Mouse (Mus musculus) forebrain, embryonic 15.5 days (tissue): ENCODE measurements around the gene Dleu7. TPM values are rescaled to one million over a fixed set of nuclear protein-coding genes. Genes with fewer than 3 reads are reported as not detected.

Experiments
- ATAC-seq: fragments of 200-750 bp; cut with Nextera tagmentation; replicated peaks from 2 replicates; pipeline ENCODE4 v1.8.0; 2017; ENCODE audit warnings: mild to moderate bottlenecking, moderate TSS enrichment, moderate library complexity
- H3K27ac ChIP-seq: fragments of 300-500 bp; sonication (generic); replicated peaks from 2 replicates; pipeline ENCODE4 v1.5.1; 2015; ENCODE audit warnings: mild to moderate bottlenecking, inconsistent platforms
- H3K27me3 ChIP-seq: fragments of 300-500 bp; sonication (generic); 2 replicates; pipeline ENCODE4 v1.6.1; 2015; ENCODE audit warnings: inconsistent platforms
- H3K36me3 ChIP-seq: fragments of 300-500 bp; sonication (generic); 2 replicates; pipeline ENCODE4 v1.6.1; 2015; ENCODE audit warnings: mild to moderate bottlenecking, inconsistent platforms
- H3K4me1 ChIP-seq: fragments of 300-500 bp; sonication (generic); 2 replicates; pipeline ENCODE4 v1.6.1; 2015; ENCODE audit warnings: inconsistent platforms
- H3K4me2 ChIP-seq: fragments of 300-500 bp; sonication (generic); replicated peaks from 2 replicates; pipeline ENCODE4 v1.6.1; 2015; ENCODE audit warnings: mild to moderate bottlenecking, inconsistent platforms
- H3K4me3 ChIP-seq: fragments of 300-500 bp; sonication (generic); 2 replicates; pipeline ENCODE4 v1.5.1; 2015; ENCODE audit warnings: mild to moderate bottlenecking, inconsistent platforms
- H3K9ac ChIP-seq: fragments of 300-500 bp; sonication (generic); replicated peaks from 2 replicates; pipeline ENCODE4 v1.6.1; 2015; ENCODE audit warnings: mild to moderate bottlenecking, inconsistent platforms
- H3K9me3 ChIP-seq: fragments of 300-500 bp; sonication (generic); 2 replicates; pipeline ENCODE4 v1.6.1; 2016; ENCODE audit warnings: inconsistent platforms
- WGBS: fragments of 180-500 bp; shearing (Covaris S2); methylation state at CpG from one replicate; pipeline ENCODE4 v1.1.7; 2015; ENCODE audit warnings: mixed read lengths; 5-methylcytosine and 5-hydroxymethylcytosine counted together
- polyA plus RNA-seq: library from polyadenylated mRNA; unstranded; fragments of >200 nt; fragmentation: Nextera tagmentation; extraction: Ambion mirVana; gene quantifications from 2 replicates; pipeline ENCODE4 v1.2.1, GENCODE M21; 2015

The Dleu7 gene
- polyA plus RNA-seq, 1 experiment from 2014 or later: 23.2 TPM

DNA sequence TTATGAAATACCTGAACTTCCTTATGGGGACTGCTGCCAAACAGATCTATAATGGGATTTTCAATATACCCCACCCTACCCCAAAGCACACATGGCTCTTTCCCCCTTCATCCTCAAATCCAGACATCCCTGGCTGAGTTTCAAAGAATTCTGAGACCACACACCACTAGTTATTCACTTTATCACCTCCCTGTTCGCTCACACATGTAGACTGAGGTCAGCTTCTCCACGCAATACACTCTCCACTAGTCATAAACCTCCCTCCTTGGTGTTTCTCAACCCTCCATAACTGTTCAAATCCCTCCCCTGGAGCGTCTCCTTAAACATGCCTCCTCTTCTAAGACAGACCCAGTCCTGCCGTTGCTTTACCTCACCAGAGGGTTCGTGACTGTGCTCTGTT, 30.6 kb upstream of the Dleu7 start:
- no peak overlapping the region for H3K9ac ChIP-seq
- no peak overlapping the region for H3K4me2 ChIP-seq
- H3K4me1 ChIP-seq: peaks cover 25% of the 10 kb centered on the region
- H3K9me3 ChIP-seq: no peaks in the 10 kb centered on the region
- peak overlapping the region; percentile 61 for H3K27ac ChIP-seq
- 83% methylated on average over 5 of the region's 5 CpGs for WGBS
- H3K4me3 ChIP-seq: no peak overlapping the region
- H3K27me3 ChIP-seq: no peaks in the 10 kb centered on the region
- ATAC-seq: no peak
- H3K36me3 ChIP-seq: no peaks in the 10 kb centered on the region

DNA sequence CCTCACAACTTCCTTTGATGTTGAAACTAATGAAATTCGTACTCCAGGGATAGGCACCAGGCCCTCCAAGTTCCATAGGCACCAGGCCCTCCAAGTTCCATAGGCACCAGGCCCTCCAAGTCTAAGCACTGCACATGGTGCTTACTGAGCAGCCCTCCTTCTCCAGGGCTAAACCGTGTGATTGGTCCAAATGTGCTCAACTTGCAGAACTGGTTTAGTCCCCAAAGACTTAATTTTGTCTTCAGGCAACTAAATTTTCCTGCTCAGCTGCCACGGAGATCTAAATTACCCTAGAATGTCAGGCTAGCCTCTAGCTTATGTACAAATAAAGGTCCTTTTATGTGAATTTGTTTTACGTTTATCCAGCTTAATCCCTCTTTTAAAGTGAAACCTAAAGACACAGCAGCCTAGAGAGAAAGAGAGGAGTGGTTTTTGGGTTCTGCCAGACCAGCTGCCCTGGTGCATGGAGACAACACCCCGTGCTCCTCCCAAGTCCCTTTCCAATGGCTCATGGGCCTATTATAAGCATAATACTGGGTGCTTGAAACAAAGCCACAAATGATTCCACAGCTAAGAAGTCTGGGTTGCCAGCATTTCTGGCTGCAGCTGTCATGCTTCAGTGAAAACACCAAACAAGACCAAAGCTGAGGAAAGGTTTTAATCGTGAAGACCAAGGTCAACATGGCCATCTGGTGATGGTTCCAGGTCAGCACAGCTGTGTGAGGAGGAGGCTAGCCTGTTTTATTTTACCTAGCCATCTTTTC, 29.9 kb upstream of the Dleu7 start:
- WGBS: 23% methylated on average over 6 of the region's 6 CpGs
- H3K4me2 ChIP-seq: no peak overlapping the region
- no peak overlapping the region for H3K4me3 ChIP-seq
- H3K4me1 ChIP-seq: peaks cover 23% of the 10 kb centered on the region
- H3K36me3 ChIP-seq: no peaks in the 10 kb centered on the region
- no peaks in the 10 kb centered on the region for H3K27me3 ChIP-seq
- no peaks in the 10 kb centered on the region for H3K9me3 ChIP-seq
- 0 out of 2 replicates have a peak, but pooled peaks have one; percentile 35 for ATAC-seq
- H3K9ac ChIP-seq: no peak overlapping the region
- H3K27ac ChIP-seq: peak overlapping the region; percentile 61

DNA sequence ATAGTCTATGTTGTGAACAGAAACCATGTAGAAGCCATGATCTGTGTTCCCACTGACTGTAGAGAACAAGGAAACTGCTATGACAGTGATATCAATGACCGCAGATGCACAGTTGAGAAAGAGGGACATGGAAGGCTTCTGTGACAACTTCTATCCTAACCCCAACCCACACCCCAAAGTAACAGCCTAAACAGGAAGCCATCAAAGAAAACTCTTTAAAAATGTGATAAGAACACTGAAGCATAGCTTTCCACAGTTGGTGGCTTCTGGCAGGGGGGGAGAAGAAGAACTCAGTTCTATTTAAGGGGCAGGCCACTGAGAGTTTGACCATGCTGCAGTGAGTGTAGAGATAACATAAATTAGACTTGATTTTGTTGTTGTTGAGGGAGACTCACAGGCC, 18.8 kb upstream of the Dleu7 start:
- H3K4me1 ChIP-seq: peaks cover 24% of the 10 kb centered on the region
- H3K36me3 ChIP-seq: no peaks in the 10 kb centered on the region
- no peak for ATAC-seq
- H3K4me2 ChIP-seq: no peak overlapping the region
- H3K27ac ChIP-seq: no peak overlapping the region
- no peaks in the 10 kb centered on the region for H3K9me3 ChIP-seq
- H3K27me3 ChIP-seq: no peaks in the 10 kb centered on the region
- H3K9ac ChIP-seq: no peak overlapping the region
- 94% methylated on average over 1 of the region's 1 CpGs for WGBS
- H3K4me3 ChIP-seq: no peak overlapping the region

DNA sequence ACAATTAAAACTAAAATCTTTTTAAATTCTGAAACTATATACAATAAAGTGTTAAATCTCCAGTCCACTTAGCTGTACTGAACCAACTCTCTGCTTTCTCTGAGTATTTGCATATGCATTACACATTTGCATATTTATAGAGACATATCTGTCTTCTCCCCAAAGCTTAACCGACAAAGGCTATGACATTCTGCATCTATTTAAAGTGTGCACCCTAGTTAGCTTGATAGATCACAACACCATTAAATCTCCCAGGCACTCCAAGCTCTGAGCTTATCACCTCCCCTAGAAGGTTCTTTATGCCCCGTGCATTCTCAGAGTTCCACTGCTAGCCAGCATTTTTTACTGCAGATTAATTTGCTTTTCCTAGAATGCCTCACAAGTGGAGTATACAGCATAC, 16.2 kb upstream of the Dleu7 start:
- 22% methylated on average over 2 of the region's 2 CpGs for WGBS
- no peaks in the 10 kb centered on the region for H3K27me3 ChIP-seq
- no peak overlapping the region for H3K4me3 ChIP-seq
- H3K9me3 ChIP-seq: no peaks in the 10 kb centered on the region
- peak; percentile 58; the same call in 1 of the 2 replicates for ATAC-seq
- H3K9ac ChIP-seq: no peak overlapping the region
- no peak overlapping the region for H3K4me2 ChIP-seq
- H3K4me1 ChIP-seq: peaks cover 24% of the 10 kb centered on the region
- no peaks in the 10 kb centered on the region for H3K36me3 ChIP-seq
- peak overlapping the region; percentile 1; the same call in 1 of the 2 replicates for H3K27ac ChIP-seq

DNA sequence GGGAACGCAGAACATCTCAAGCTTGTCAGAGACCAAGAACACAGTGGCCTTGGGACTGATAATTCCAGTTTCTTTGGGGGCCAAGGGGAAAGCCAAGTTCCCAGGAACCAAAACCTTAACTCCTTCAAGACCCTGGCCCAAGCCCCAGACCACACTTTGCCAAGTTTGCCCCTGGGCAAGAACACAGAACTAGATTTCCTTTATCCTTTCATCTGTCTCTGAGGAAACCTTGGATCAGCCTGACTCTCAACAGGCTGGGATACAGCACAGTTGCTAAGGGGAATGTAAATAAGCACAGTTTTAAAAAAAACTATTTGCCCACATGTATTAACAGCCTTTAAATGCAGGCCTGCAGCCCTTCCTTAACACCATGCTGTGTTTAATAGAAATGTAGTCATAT, 14.7 kb upstream of the Dleu7 start:
- no peaks in the 10 kb centered on the region for H3K9me3 ChIP-seq
- no peak overlapping the region for H3K9ac ChIP-seq
- peaks cover 24% of the 10 kb centered on the region for H3K4me1 ChIP-seq
- H3K27me3 ChIP-seq: no peaks in the 10 kb centered on the region
- WGBS: 80% methylated on average over 1 of the region's 1 CpGs
- 0 out of 2 replicates have a peak, but pooled peaks have one; percentile 32 for ATAC-seq
- H3K27ac ChIP-seq: 0 out of 2 replicates have a peak overlapping the region, but pooled peaks have one; percentile 33
- no peak overlapping the region for H3K4me2 ChIP-seq
- H3K4me3 ChIP-seq: no peak overlapping the region
- H3K36me3 ChIP-seq: no peaks in the 10 kb centered on the region

DNA sequence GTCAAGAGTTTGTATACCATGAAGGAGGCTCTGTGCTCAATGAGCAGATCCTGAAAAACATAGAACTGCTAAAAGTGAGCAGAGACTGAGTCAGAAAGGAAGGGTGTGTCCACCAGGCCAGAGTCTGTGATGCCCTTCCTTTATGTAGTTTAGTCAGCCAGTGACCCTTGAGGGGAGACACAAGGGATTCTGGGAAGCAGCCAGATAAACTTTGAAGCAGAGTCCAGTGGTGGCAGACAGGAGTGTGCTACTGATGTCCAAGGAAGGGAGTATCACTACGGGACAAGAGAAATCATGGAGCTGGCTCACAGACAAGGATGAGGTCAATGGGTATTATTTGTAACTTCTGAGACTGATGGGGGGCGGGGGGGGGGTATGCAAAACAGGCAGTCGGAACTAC, 7.2 kb upstream of the Dleu7 start:
- H3K27me3 ChIP-seq: no peaks in the 10 kb centered on the region
- no peak overlapping the region for H3K4me3 ChIP-seq
- H3K4me2 ChIP-seq: no peak overlapping the region
- H3K4me1 ChIP-seq: no peaks in the 10 kb centered on the region
- 69% methylated on average over 3 of the region's 3 CpGs for WGBS
- no peak overlapping the region for H3K9ac ChIP-seq
- H3K9me3 ChIP-seq: no peaks in the 10 kb centered on the region
- no peak overlapping the region for H3K27ac ChIP-seq
- H3K36me3 ChIP-seq: no peaks in the 10 kb centered on the region
- ATAC-seq: no peak

DNA sequence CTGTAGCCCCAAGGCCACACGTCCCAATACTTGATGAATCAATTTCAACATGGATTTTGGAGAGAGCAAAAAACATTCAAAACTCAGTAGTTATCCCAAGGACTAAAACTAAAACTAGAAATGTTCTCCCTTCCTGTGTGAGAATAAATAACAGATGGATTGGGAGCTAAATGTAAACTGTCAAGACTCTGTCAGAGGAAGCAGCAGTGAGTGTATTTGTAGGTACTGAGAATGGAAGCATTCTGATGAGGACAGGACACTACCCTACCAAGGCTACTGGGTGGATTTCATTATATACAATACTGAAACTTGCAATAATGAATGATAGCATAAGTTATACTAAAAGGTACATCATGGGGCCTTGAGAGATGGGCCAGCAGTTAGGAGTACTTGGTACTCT, 6.0 kb upstream of the Dleu7 start:
- no peak overlapping the region for H3K4me2 ChIP-seq
- no peaks in the 10 kb centered on the region for H3K36me3 ChIP-seq
- no peak overlapping the region for H3K27ac ChIP-seq
- H3K4me1 ChIP-seq: no peaks in the 10 kb centered on the region
- H3K9ac ChIP-seq: no peak overlapping the region
- no peaks in the 10 kb centered on the region for H3K27me3 ChIP-seq
- no peaks in the 10 kb centered on the region for H3K9me3 ChIP-seq
- 84% methylated on average over 1 of the region's 1 CpGs for WGBS
- no peak overlapping the region for H3K4me3 ChIP-seq
- no peak for ATAC-seq

DNA sequence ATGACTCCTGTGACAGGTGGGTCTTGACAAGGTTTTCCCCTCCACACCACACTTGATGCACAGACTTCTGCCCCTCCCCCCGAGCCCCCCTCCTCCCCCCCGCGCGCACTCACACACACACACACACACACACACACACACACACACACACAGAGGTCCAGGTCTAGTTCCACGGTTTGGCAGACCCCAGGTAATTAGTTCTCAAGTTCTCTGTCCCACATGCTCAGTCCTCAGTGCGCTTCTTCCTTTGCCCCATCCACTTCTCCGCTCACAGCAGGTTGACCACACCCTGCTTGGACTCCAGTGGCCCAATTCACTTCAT, 720 bp downstream of the Dleu7 start:
- no peak; the same call in 1 of the 2 replicates for ATAC-seq
- H3K4me2 ChIP-seq: peak overlapping the region; percentile 96
- H3K9ac ChIP-seq: peak overlapping the region; percentile 67
- 20% methylated on average over 6 of the region's 7 CpGs for WGBS
- no peaks in the 10 kb centered on the region for H3K27me3 ChIP-seq
- H3K9me3 ChIP-seq: no peaks in the 10 kb centered on the region
- H3K36me3 ChIP-seq: no peaks in the 10 kb centered on the region
- peak overlapping the region; percentile 74 for H3K27ac ChIP-seq
- peak overlapping the region; percentile 66 for H3K4me3 ChIP-seq
- H3K4me1 ChIP-seq: peaks cover 16% of the 10 kb centered on the region

DNA sequence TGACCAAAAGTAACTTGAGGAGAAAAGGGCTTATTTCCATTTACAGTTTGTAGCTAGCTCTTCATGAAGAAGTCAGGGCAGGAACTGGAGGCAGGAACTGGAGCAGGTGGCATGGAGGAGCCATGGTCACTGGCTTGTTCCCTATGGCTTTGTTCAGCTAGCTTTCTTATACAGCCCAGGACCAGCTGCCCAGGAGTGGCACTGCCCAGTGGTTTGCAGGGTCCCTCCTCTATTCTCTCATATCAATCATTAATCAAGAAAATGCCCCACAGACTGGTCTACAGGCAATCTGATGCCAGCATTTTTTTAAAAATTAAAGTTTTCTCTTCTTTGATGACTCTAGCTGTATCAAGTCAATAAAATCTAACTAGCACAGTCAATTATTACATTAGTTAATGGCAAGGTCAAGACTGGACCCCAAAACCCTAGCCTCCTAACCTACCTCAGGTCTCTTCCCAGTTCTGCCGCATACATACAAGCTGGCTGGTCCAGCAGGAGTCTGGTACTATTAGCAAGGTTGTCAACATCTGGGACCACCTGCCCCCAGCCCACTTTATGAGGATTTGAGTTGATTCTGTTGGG, 1.4 kb downstream of the Dleu7 start:
- peak overlapping the region; percentile 66; the same call in 1 of the 2 replicates for H3K4me3 ChIP-seq
- no peak for ATAC-seq
- peak overlapping the region; percentile 96 for H3K4me2 ChIP-seq
- peaks cover 16% of the 10 kb centered on the region for H3K4me1 ChIP-seq
- H3K9ac ChIP-seq: no peak overlapping the region
- no peak overlapping the region for H3K27ac ChIP-seq
- H3K9me3 ChIP-seq: no peaks in the 10 kb centered on the region
- 97% methylated on average over 1 of the region's 1 CpGs for WGBS
- no peaks in the 10 kb centered on the region for H3K27me3 ChIP-seq
- no peaks in the 10 kb centered on the region for H3K36me3 ChIP-seq

GRCm38 (mm10) chr14:62288731-62289130, 4.1 kb downstream of the Dleu7 start:
- Histone ChIP-seq H3K9ac (no peak overlapping the region), H3K4me2 (no peak overlapping the region), H3K9me3 (no peaks in the 10 kb centered on the region), H3K4me3 (no peak overlapping the region), H3K36me3 (no peaks in the 10 kb centered on the region), H3K27ac (no peak overlapping the region), H3K4me1 (peaks cover 16% of the 10 kb centered on the region), H3K27me3 (no peaks in the 10 kb centered on the region)
- 93% methylated on average over 3 of the region's 3 CpGs for WGBS
- no peak for ATAC-seq

GRCm38 (mm10) chr14:62282974-62283373, 9.9 kb downstream of the Dleu7 start:
- no peaks in the 10 kb centered on the region for H3K4me1 ChIP-seq
- H3K9me3 ChIP-seq: no peaks in the 10 kb centered on the region
- H3K4me3 ChIP-seq: no peak overlapping the region
- H3K9ac ChIP-seq: no peak overlapping the region
- no peaks in the 10 kb centered on the region for H3K27me3 ChIP-seq
- WGBS: 71% methylated on average over 2 of the region's 2 CpGs
- ATAC-seq: no peak
- no peaks in the 10 kb centered on the region for H3K36me3 ChIP-seq
- H3K27ac ChIP-seq: no peak overlapping the region
- H3K4me2 ChIP-seq: no peak overlapping the region

- Histone ChIP-seq H3K9ac (no peak overlapping the region), H3K4me1 (no peaks in the 10 kb centered on the region), H3K4me2 (no peak overlapping the region), H3K27ac (no peak overlapping the region), H3K27me3 (no peaks in the 10 kb centered on the region), H3K9me3 (no peaks in the 10 kb centered on the region), H3K4me3 (no peak overlapping the region), H3K36me3 (0 out of 2 replicates have a peak, but pooled peaks cover 2% of the 10 kb centered on the region)
- whole genome bisulfite sequencing: 96% methylated on average over 3 of the region's 3 CpGs
- ATAC-seq: no peak
Measured at GRCm38 (mm10) chr14:62273604-62274003, 19.2 kb downstream of the Dleu7 start.
